Mouse (Mus musculus) CH12.LX (cell line): ENCODE results near the gene Tcl1b5. TPM values are rescaled to one million over a fixed set of nuclear protein-coding genes. Genes with fewer than 3 reads are reported as not detected.

Experiments used
- DNase-seq: peaks from one replicate; pipeline ENCODE4 v3.0.0-alpha.2; 2013; ENCODE audit errors: extremely low read depth
- H3K27ac ChIP-seq: 2 replicates; pipeline ENCODE4 v1.5.1; 2012; ENCODE audit warnings: low read depth, mild to moderate bottlenecking, control low read depth, moderate library complexity; ENCODE audit not compliant: insufficient read depth
- H3K27me3 ChIP-seq: replicated peaks from 2 replicates; pipeline ENCODE3; 2012; ENCODE audit warnings: inconsistent platforms
- H3K36me3 ChIP-seq, 2 experiments: replicated peaks in 1 of 2; 2 replicates each; pipeline versions ENCODE3 to v1.6.1; 2012; ENCODE audit warnings: inconsistent platforms in 1 of 2, low read length in 1 of 2, mild to moderate bottlenecking in 1 of 2, mixed read lengths in 1 of 2, moderate library complexity in 1 of 2; ENCODE audit not compliant: control insufficient read depth in 1 of 2, insufficient read depth in 1 of 2
- H3K4me1 ChIP-seq, 2 experiments: 2 replicates each; pipeline ENCODE4 v1.6.1; 2012; ENCODE audit warnings: inconsistent platforms in 1 of 2, moderate library complexity in 1 of 2; ENCODE audit not compliant: insufficient read depth in 2 of 2, control insufficient read depth in 1 of 2
- H3K4me2 ChIP-seq: 2 replicates; pipeline ENCODE4 v1.6.1; 2012; ENCODE audit warnings: low read depth, mild to moderate bottlenecking, control low read depth; ENCODE audit not compliant: poor library complexity, insufficient read depth, severe bottlenecking
- H3K4me3 ChIP-seq, 3 experiments: fragments of 150-350 bp in 1 of 3; sonication (generic) in 1 of 3; replicated peaks in 1 of 3; 2 replicates each; pipeline versions ENCODE3 to v1.5.1; 2011 to 2012; ENCODE audit warnings: low read depth in 2 of 3, low read length in 2 of 3, mild to moderate bottlenecking in 2 of 3, moderate library complexity in 2 of 3, control low read depth in 1 of 3, improper control_type of control experiment in 1 of 3, inconsistent platforms in 1 of 3, mixed read lengths in 1 of 3; ENCODE audit not compliant: poor library complexity in 1 of 3
- H3K79me2 ChIP-seq: replicated peaks from 2 replicates; pipeline ENCODE4 v1.6.1; 2012; ENCODE audit warnings: mild to moderate bottlenecking, moderate library complexity; ENCODE audit not compliant: control insufficient read depth, poor library complexity, insufficient read depth, severe bottlenecking; ENCODE audit errors: extremely low read depth
- H3K9ac ChIP-seq: 2 replicates; pipeline ENCODE4 v1.6.1; 2012; ENCODE audit warnings: low read depth, mild to moderate bottlenecking, control low read depth, moderate library complexity; ENCODE audit not compliant: insufficient read depth
- H3K9me3 ChIP-seq: replicated peaks from 2 replicates; pipeline ENCODE3; 2012; ENCODE audit warnings: low read length, inconsistent platforms, mixed read lengths
- CHD1 ChIP-seq: IDR thresholded peaks from 2 replicates; pipeline ENCODE4 v1.6.1; 2012; ENCODE audit warnings: low read depth, low read length, improper control_type of control experiment, inconsistent platforms
- CHD2 ChIP-seq: IDR thresholded peaks from 2 replicates; pipeline ENCODE4 v1.6.1; 2011; ENCODE audit warnings: low read length, improper control_type of control experiment
- E2F4 ChIP-seq: IDR thresholded peaks from 2 replicates; pipeline ENCODE4 v1.6.1; 2011; ENCODE audit warnings: low read depth, low read length, improper control_type of control experiment; ENCODE audit not compliant: insufficient replicate concordance
- GABPA ChIP-seq: IDR thresholded peaks from 2 replicates; pipeline ENCODE4 v1.6.1; 2012; ENCODE audit warnings: low read depth, low read length, improper control_type of control experiment, inconsistent platforms; ENCODE audit not compliant: insufficient replicate concordance
- HCFC1 ChIP-seq: IDR thresholded peaks from 2 replicates; pipeline ENCODE4 v1.6.1; 2012; ENCODE audit warnings: low read depth, mild to moderate bottlenecking, inconsistent platforms, low read length, improper control_type of control experiment
- IRF4 ChIP-seq: IDR thresholded peaks from 2 replicates; pipeline ENCODE4 v1.6.1; 2014; ENCODE audit warnings: low read depth, mild to moderate bottlenecking, inconsistent platforms, low read length, improper control_type of control experiment
- JUN ChIP-seq: IDR thresholded peaks from 2 replicates; pipeline ENCODE4 v1.6.1; 2011; ENCODE audit warnings: low read depth, mild to moderate bottlenecking, low read length, improper control_type of control experiment, moderate library complexity; ENCODE audit not compliant: insufficient read depth
- MAFK ChIP-seq: IDR thresholded peaks from 2 replicates; pipeline ENCODE4 v1.6.1; 2011; ENCODE audit warnings: low read length, improper control_type of control experiment; ENCODE audit not compliant: insufficient replicate concordance
- MAZ ChIP-seq: IDR thresholded peaks from 2 replicates; pipeline ENCODE4 v1.6.1; 2012; ENCODE audit warnings: low read depth, mild to moderate bottlenecking, inconsistent platforms, low read length, improper control_type of control experiment, moderate library complexity
- MXI1 ChIP-seq: IDR thresholded peaks from 2 replicates; pipeline ENCODE4 v1.6.1; 2011; ENCODE audit warnings: mild to moderate bottlenecking, low read depth, low read length, improper control_type of control experiment
- NELFE ChIP-seq: IDR thresholded peaks from 2 replicates; pipeline ENCODE4 v1.6.1; 2011; ENCODE audit warnings: low read depth, low read length, improper control_type of control experiment
- NRF1 ChIP-seq: IDR thresholded peaks from 2 replicates; pipeline ENCODE4 v1.6.1; 2014; ENCODE audit warnings: low read depth, mild to moderate bottlenecking, inconsistent platforms, low read length, improper control_type of control experiment, moderate library complexity
- PAX5 ChIP-seq: IDR thresholded peaks from 2 replicates; pipeline ENCODE4 v1.6.1; 2012; ENCODE audit warnings: low read length, inconsistent platforms, mixed read lengths
- POLR2AphosphoS2 ChIP-seq: IDR thresholded peaks from 2 replicates; pipeline ENCODE4 v1.6.1; 2011; ENCODE audit warnings: low read depth, low read length, improper control_type of control experiment
- SMC3 ChIP-seq: IDR thresholded peaks from 2 replicates; pipeline ENCODE4 v1.6.1; 2011; ENCODE audit warnings: low read depth, low read length, improper control_type of control experiment
- UBTF ChIP-seq: IDR thresholded peaks from 2 replicates; pipeline ENCODE4 v1.6.1; 2012; ENCODE audit warnings: low read depth, mild to moderate bottlenecking, inconsistent platforms, low read length, improper control_type of control experiment, moderate library complexity
- USF2 ChIP-seq: conservative IDR thresholded peaks from 2 replicates; pipeline ENCODE4 v1.6.1; 2011; ENCODE audit warnings: low read depth, low read length, improper control_type of control experiment
- ZC3H11A ChIP-seq: IDR thresholded peaks from 2 replicates; pipeline ENCODE4 v1.6.1; 2012; ENCODE audit warnings: low read depth, mild to moderate bottlenecking, inconsistent platforms, low read length, improper control_type of control experiment
- ZMIZ1 ChIP-seq: IDR thresholded peaks from 2 replicates; pipeline ENCODE4 v1.6.1; 2012; ENCODE audit warnings: low read depth, mild to moderate bottlenecking, inconsistent platforms, low read length, improper control_type of control experiment
- ZNF384 ChIP-seq: IDR thresholded peaks from 2 replicates; pipeline ENCODE4 v1.6.1; 2012; ENCODE audit warnings: low read depth, low read length, improper control_type of control experiment, inconsistent platforms
- dilution Hi-C: fragments of 300-500 bp; cut with MboI; formaldehyde crosslinking; loops from 2 replicates; pipeline ENCODE4 v1.14.3; 2020; ENCODE audit warnings: low sequenced_read_pairs; ENCODE audit not compliant: extremely low pct_unique_long_range_greater_than_20kb, extremely low pct_ligation_motif_present
- in situ Hi-C: fragments of 300-500 bp; cut with MboI; formaldehyde crosslinking; loops from 3 replicates; pipeline ENCODE4 v1.14.3; 2019; ENCODE audit warnings: low sequenced_read_pairs, low pct_ligation_motif_present, low pct_unique_long_range_greater_than_20kb, mixed read lengths
- polyA plus RNA-seq: library from polyadenylated mRNA; unstranded; fragments of >175 nt; gene quantifications from 2 replicates; pipeline ENCODE4 v1.2.1, GENCODE M21; 2012; ENCODE audit warnings: low read depth; ENCODE audit not compliant: insufficient read length
- total RNA-seq, 2 experiments: library from RNA; depleted of rRNA; stranded (reverse); fragments of 300-350 nt in 1 of 2; fragments of >200 nt in 1 of 2; gene quantifications; 2 replicates each; pipeline ENCODE4 v1.2.3; 2012 to 2014

Tcl1b5 gene
- total and polyA plus RNA-seq, 3 experiments: not detected

GRCm38 (mm10) chr12:105159390-105159789, 16.8 kb upstream of the Tcl1b5 start, which contains the start of gene Tcl1b1:
Tcl1b1 (plus strand) TSS chr12:105159690.
- no peak for DNase-seq
- TF ChIP-seq CHD2 (no peak), MXI1 (no peak), JUN (no peak), UBTF (no peak), POLR2AphosphoS2 (no peak), NRF1 (no peak), MAFK (no peak), SMC3 (no peak), CHD1 (no peak), E2F4 (no peak), IRF4 (no peak), GABPA (no peak), ZC3H11A (no peak), MAZ (no peak), HCFC1 (no peak), USF2 (no peak), ZMIZ1 (no peak), ZNF384 (no peak), PAX5 (no peak), NELFE (no peak)
- H3K79me2 ChIP-seq: no peaks in the 10 kb centered on the region
- in situ Hi-C loops (no loop called here), dilution Hi-C loops (no loop called here)
- no peak within 1 kb of the TSS for H3K9ac ChIP-seq
- no peaks in the 10 kb centered on the region for H3K4me1 ChIP-seq
- H3K9me3 ChIP-seq: no peaks in the 10 kb centered on the region
- no peak within 1 kb of the TSS for H3K27ac ChIP-seq
- H3K27me3 ChIP-seq: peaks cover 26% of the 10 kb centered on the region
- no peak within 1 kb of the TSS for H3K4me2 ChIP-seq
- no peaks in the 10 kb centered on the region for H3K36me3 ChIP-seq
- no peak within 1 kb of the TSS for H3K4me3 ChIP-seq

GRCm38 (mm10) chr12:105166734-105167133, 9.4 kb upstream of the Tcl1b5 start:
- dilution Hi-C loops: no loop called here
- in situ Hi-C loops: no loop called here

More at GRCm38 (mm10) chr12:105166734-105167133, 9.4 kb upstream of the Tcl1b5 start:
- H3K9me3 ChIP-seq: no peaks in the 10 kb centered on the region
- H3K27ac ChIP-seq: no peak overlapping the region
- H3K4me1 ChIP-seq: no peaks in the 10 kb centered on the region
- peaks cover 41% of the 10 kb centered on the region for H3K27me3 ChIP-seq
- no peaks in the 10 kb centered on the region for H3K79me2 ChIP-seq
- no peaks in the 10 kb centered on the region for H3K36me3 ChIP-seq
- no peak for DNase-seq
- no peak for TF ChIP-seq JUN
- no peak overlapping the region for H3K4me2 ChIP-seq
- no peak overlapping the region for H3K4me3 ChIP-seq
- no peak overlapping the region for H3K9ac ChIP-seq
